Mouse (Mus musculus) NIH3T3 (cell line): ENCODE measurements around the gene Hif3a.
A peak's percentile ranks its signal among the peaks of the same experiment; 100 is the strongest.
"Not testable (repeated sequence)": the region's sequence is repeated elsewhere in the genome, so short reads cannot be mapped to it uniquely, and the experiment has no call there.

Experiments used
- DNase-seq: peaks from one replicate; pipeline ENCODE4 v3.0.0-alpha.2; 2012; ENCODE audit warnings: low read depth

Hif3a gene

DNA sequence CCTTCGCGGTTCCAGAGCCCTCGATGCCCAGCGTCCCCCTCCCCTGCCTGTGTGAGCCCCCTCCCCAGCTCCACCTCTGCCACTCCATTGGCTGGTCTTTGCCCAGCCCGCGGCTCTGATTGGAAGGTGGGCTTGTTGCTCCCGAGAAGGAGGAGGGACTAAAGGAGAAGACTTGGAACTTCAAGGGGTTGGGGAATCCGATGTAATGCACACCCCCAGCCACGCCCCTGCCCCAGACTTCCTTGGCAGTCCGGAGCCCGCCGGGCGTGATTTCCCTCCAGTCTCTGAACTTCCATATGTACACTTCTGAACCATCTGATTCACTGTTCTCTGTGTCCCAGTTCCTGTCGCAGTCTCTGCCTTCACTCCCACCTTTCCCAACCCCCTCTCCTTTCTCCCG lies at the start of gene Hif3a:
Hif3a (minus strand) TSS at position 39 of the 400 bp plus-strand sequence.
- no peak for DNase-seq

DNA sequence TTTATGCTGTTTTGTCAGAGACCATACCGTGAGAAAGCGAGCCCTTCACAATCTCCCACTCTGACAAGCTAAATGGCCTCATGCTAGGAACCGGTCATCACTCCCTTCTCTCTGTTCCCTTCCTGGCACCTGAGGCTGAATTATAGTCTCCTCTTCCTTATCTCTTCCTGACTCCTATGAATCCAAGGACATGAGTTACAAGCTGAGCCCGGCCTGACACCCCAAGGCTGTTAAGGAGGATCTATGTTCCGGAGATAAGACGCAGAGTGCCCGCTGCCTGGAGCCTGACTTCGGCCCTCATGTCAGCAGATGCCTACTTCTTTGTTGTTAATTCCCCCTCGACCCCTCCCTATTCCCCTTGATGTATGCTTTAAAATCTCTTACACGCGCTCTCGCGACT lies 39.4 kb upstream of the Hif3a start:
- not testable (repeated sequence) for DNase-seq

- peak; percentile 43 for DNase-seq
Measured at GRCm38 (mm10) chr7:17091280-17091679, 29.1 kb upstream of the Hif3a start.

DNA sequence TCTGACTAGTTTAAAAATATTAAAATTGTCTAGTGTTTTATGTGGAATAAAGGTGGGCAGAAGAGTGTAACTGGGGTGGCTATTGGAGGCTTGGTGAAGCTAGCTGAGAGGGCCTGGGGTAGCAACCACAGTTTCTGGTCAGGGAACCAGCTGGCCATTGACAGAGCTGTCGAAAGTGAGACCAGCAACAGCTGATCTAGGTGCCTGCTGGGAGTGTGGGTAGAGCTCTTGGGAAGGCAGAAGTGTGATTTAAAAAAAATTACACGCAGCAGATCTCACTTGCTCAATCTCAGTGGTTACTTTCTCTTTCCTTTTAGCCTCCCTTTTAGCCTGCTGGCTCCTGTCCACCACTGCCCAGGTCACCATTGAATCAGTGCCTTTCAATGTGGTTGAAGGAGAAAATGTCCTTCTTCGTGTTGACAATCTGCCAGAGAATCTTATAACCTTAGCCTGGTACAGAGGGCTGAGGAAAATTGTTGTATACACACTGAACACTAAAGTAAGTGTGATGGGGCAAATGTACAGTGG lies 27.9 kb upstream of the Hif3a start:
- peak; percentile 12 for DNase-seq

- DNase-seq = no peak
Measured at GRCm38 (mm10) chr7:17087731-17088130, 25.5 kb upstream of the Hif3a start.

- no peak for DNase-seq
Measured at GRCm38 (mm10) chr7:17082766-17083165, 20.5 kb upstream of the Hif3a start.

- no peak for DNase-seq
Measured at GRCm38 (mm10) chr7:17078076-17078654, 15.9 kb upstream of the Hif3a start.

DNA sequence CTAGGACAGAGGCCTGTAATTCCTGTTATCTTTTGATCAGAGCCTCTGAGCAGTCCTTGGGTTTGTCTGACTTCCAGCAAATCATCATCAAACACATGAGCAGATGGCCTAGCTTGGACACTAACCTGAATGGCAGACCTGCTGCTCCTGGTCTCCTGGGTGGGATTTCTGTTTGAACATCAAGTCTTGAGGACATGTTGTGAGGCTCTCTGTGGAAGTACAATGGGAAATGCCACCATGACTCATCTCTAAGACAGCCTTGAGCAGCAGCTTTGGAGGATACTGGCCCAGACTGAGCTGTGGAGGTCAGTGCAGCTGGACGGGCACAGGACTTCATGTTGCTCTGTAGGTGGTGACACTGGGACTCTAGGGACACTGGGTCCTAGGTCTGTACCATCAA lies 14.3 kb upstream of the Hif3a start:
- no peak for DNase-seq

GRCm38 (mm10) chr7:17073904-17074615 lies 11.8 kb upstream of the Hif3a start, which contains the start of gene Psg16:
Gene Psg16 (plus strand): TSS chr7:17074040.
- DNase-seq = peak; percentile 76

DNA sequence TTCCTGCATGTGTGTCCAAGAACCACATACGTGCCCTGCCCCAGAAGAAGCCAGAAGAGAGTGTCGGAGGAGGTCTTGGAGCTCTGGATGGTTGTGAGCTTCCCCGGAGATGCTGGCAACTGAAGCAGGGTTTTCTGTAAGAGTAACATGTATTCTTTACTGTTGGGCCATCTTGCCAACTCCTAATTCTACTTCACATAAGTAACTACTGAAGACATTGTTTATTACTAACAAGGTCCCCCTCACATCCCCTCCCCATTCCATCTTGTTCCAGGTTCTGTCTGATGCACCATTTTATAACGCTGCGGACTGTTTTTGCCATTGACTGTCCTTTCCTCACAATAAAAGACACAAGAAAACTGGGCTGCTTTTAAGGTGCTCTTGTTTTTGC lies 11.3 kb upstream of the Hif3a start:
- DNase-seq = no peak

GRCm38 (mm10) chr7:17067651-17068050 lies 5.4 kb upstream of the Hif3a start:
- not testable (repeated sequence) for DNase-seq

DNA sequence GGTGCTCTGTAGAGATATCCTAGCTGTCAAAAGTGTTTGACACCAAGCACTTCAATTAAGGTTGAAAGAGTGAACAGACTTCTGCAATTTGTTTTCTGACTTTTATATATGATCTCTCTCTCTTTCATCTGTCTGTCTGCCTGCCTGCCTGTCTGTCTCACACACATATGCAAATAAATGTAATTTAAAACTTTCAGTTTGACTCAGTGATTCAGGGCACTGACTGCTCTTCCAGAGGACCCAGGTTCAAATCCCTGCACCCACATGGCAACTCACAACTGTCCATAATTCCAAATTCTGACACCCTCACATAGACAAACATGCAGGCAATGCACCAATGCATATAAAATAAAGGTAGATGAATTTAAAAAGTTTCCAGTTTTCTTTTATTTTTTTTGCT lies 4.8 kb upstream of the Hif3a start:
- no peak for DNase-seq

- peak; percentile 91 for DNase-seq
Measured at GRCm38 (mm10) chr7:17066412-17066811, 4.2 kb upstream of the Hif3a start.

- DNase-seq = no peak
Measured at GRCm38 (mm10) chr7:17065620-17066019, 3.4 kb upstream of the Hif3a start.

DNA sequence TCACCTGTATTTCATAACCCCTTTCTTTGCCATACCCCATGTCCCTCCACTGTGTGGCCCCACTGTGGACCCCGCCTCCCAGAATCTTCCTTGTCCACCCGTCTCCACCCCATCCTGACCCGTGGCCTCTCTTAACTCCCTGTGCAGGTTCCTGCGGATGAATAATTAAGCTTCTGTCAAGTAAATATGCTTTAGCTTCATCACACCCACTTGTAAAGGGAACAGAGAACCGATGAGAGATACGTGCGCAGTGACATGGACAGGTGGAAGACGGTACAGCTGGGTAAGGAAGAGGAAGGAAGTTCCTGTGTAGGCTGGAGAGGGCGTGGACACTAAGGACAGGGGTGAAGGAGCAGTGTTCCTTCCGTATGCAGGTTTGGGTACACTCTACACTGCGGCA lies 618 bp upstream of the Hif3a start:
- DNase-seq = no peak

GRCm38 (mm10) chr7:17060782-17061605 lies 1.2 kb downstream of the Hif3a start:
- no peak for DNase-seq

DNA sequence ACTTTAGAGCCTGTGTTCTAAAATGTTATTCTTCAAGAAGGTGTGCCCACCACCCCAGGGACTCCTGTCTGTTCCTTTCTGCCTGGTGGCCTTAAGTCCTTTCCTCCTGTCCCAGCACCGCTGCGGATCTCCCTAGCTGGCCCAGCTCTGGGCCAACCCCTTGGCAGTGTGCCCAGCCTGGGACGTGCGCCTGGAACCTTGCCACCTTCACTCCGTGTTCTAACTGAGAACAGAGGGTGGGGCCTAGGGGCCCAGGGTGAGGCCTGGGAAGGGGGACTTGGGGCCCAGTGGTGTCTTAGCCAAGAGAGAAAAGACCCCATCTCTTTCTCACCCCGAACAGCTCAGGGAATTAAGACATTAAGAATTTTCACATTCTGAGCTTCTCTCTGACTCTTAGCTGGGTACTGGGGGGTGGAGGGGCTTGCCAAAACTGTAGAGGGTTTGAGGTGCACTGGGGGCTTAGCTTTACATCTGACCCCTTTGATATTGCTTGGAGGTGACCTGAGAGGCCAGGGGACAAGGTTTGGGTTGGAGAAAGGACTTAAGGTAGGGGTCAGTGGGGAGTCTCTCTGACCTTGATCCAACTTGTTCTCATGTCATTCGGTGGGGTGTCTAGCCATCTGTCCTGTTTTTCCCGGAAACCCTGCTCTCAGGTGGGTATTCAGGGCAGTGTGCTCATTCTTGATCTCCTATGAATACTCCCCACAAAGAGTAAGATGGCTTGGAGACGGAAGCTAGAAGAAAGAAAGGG lies 2.0 kb downstream of the Hif3a start:
- peak; percentile 80 for DNase-seq

DNA sequence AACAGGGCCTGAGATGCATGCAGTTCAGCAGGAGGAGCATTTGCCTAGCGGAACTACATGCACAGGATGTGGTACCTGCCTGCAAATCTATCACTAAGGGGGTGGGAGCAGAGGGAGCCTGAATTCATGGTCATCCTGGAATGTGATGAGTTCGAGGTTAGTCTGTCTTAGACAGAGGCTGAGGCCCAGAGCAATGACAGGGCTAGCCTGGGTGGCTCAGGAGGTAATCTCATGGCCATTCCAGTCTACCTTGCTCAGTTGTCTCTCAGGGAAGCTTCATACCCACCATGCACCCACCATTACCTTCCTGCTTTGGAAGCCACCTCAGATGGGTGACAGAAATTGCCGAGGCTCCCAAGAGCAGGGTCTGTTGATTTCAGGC lies 2.8 kb downstream of the Hif3a start:
- DNase-seq = no peak

DNA sequence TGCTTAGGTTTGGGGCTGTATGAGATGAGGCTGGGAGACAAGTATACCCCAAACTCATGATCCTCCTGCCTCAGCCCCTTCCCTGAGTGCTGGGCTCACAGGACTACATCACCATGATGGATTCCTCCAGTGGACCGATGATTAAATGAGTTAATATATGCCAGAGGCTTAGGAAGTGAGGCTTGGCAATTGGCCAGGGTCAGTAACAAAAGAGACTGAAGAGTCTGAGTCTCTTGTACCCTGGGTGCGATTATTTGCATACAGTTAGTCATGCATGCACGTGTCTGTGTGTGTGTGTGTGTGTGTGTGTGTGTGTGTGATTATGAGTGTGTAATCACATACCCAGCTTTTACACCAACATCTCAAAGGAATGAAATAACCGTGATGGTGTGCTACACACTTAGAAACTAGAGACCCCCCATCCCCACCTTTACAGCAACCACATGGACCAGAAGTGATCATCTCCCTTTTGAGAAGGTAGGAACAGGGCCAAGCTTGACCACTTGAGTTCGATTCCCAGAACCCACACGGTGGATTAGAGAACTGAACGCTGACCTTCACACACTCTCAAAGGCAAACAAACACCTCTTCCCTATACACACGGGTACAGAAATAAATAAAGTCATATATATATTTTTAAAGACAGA lies 3.3 kb downstream of the Hif3a start:
- DNase-seq = peak; percentile 47

DNA sequence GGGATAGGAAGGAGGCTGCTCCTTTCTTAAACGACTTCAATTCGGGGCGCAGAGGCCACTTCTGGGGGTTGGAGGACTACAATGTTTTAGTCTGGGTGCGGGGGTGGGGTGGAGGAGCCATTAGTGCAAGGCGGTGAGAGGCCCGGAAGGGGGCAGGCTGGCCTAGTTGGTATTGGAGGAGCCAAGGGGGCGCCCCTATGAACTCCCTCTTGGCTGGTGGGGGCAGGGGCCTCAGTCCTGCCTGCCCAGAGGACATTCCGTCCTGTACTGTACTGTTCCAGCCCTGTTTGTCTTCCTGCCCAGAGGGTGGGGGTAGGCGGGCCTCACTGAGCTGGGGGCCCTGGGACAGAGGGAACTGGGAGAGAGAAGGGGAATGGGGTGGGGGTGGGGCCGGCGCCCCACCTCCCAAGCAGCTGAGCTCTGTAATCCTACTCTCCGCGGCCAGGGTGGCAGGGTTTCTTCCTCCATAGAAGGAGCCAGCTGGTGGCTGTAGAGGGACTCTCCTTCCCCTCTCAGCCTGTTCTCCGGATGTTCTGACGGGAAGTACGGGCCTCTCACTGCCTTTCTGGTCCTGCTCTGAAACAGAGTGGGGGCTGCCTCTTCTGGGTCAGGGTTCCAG lies 4.0 kb downstream of the Hif3a start:
- peak; percentile 46 for DNase-seq
